Mouse (Mus musculus) heart, adult 8-10 months (tissue): ENCODE measurements around the gene 4930404H24Rik. TPM values are rescaled to one million over a fixed set of nuclear protein-coding genes. Genes with fewer than 3 reads are reported as not detected.

Experiments
- DNase-seq: peaks from one replicate; pipeline ENCODE4 v3.0.0; 2022; ENCODE audit warnings: low spot score
- total RNA-seq, 4 experiments: library from RNA; stranded (reverse); gene quantifications; 2 replicates each; pipeline ENCODE4 v1.2.4; 2022

The 4930404H24Rik gene
- total RNA-seq, 4 experiments from 2014 or later, result not detected

GRCm38 (mm10) chr2:153529931-153530766 is 37.6 kb downstream of the 4930404H24Rik start, which contains the start of gene Nol4l:
Gene Nol4l, minus strand, starts transcription at chr2:153529971.
- DNase-seq, result no peak

GRCm38 (mm10) chr2:153530948-153531347 is 38.4 kb downstream of the 4930404H24Rik start:
- DNase-seq, result no peak

- no peak for DNase-seq
Observed at GRCm38 (mm10) chr2:153533981-153534380, 41.4 kb downstream of the 4930404H24Rik start.

- DNase-seq, result no peak
Observed at GRCm38 (mm10) chr2:153538898-153539297, 46.3 kb downstream of the 4930404H24Rik start.

- DNase-seq, result no peak
Observed at GRCm38 (mm10) chr2:153542936-153543668, 50.5 kb downstream of the 4930404H24Rik start.

Other genes with a start within 250 kb of the 4930404H24Rik start
- gene Kif3b, start 201.4 kb upstream of the 4930404H24Rik start, total RNA-seq, result 1 to 10 TPM; 6.4 to 9.3 (median 8.1) TPM
- 10 to 100 TPM; 17.6 to 23.9 (median 22.1) TPM for gene Asxl1, start 147.0 kb upstream of the 4930404H24Rik start, total RNA-seq
- 1 to 10 TPM; 2.2 to 3.6 (median 3.0) TPM for gene Nol4l, start 37.2 kb downstream of the 4930404H24Rik start, total RNA-seq
- gene Commd7, start 140.0 kb downstream of the 4930404H24Rik start, total RNA-seq, result 10 to 100 TPM; 10.7 to 14.7 (median 12.9) TPM
- gene Dnmt3b, start 156.7 kb downstream of the 4930404H24Rik start, total RNA-seq, result 1 to 10 TPM in 2 of 4 experiments, under 1 TPM in 2; 0.57 to 1.4 (median 1.1) TPM
- gene Dnmt3c, start 203.9 kb downstream of the 4930404H24Rik start, total RNA-seq, result not detected
- 10 to 100 TPM; 49.5 to 57.0 (median 50.8) TPM for gene Mapre1, start 248.5 kb downstream of the 4930404H24Rik start, total RNA-seq